Mouse (Mus musculus): ENCODE data around the gene Acot7. TPM values are rescaled to one million over a fixed set of nuclear protein-coding genes. Genes with fewer than 3 reads are reported as not detected.

Gene Acot7
- polyA plus RNA-seq, 1 experiment from 2014 or later = 63.4 TPM

DNA sequence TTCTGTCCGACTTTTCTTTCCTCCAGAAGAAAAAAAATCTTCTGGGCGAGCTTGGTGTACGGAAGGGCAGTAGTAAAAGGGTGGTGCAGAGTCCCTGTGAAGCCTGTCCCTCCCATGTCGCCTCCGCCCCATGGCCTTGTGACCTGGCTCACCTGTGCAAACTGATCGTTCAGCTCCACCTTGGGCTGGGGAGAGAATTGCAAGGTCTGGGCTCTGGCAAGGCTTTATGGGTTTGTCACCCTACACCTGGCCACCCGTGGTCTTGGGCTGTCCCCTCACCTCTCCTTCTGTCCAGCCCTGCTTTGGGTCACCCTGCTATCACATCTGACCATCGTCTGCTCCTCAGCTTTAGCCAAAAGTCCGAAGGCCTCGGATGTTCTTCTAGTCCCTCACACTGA, 45.2 kb upstream of the Acot7 start:
- H3K9ac ChIP-seq (replicated peaks; ENCODE audit: low read depth) = no peak overlapping the region
- TF ChIP-seq EP300 (IDR thresholded peaks at IDR 0.05) (no peak), CTCF (IDR thresholded peaks at IDR 0.05) (no peak)
- H3K4me1 ChIP-seq (ENCODE audit: insufficient read depth, low read depth, low read length) = no peaks in the 10 kb centered on the region
- no peak overlapping the region for H3K4me2 ChIP-seq (replicated peaks; ENCODE audit: low read depth, low read length)
- no peak overlapping the region for H3K27ac ChIP-seq (ENCODE audit: low read length)
- no peak overlapping the region for H3K4me3 ChIP-seq (ENCODE audit: low read depth, low read length)
- H3K27me3 ChIP-seq (replicated peaks; ENCODE audit: insufficient read depth, low read length) = peaks cover 52% of the 10 kb centered on the region
- WGBS = 21% methylated on average over 8 of the region's 10 CpGs
- ATAC-seq (no peak), DNase-seq (ENCODE audit: low spot score) (no peak)
- H3K9me3 ChIP-seq (ENCODE audit: low read length) = no peaks in the 10 kb centered on the region
- no peaks in the 10 kb centered on the region for H3K36me3 ChIP-seq (ENCODE audit: insufficient read depth, low read length)

- H3K4me2 ChIP-seq (replicated peaks; ENCODE audit: low read depth, low read length) = no peak overlapping the region
- no peak overlapping the region for H3K9ac ChIP-seq (replicated peaks; ENCODE audit: low read depth)
- no peak overlapping the region for H3K27ac ChIP-seq (ENCODE audit: low read length)
- TF ChIP-seq CTCF (IDR thresholded peaks at IDR 0.05) (no peak), EP300 (IDR thresholded peaks at IDR 0.05) (no peak)
- peaks cover 49% of the 10 kb centered on the region for H3K27me3 ChIP-seq (replicated peaks; ENCODE audit: insufficient read depth, low read length)
- no peak overlapping the region for H3K4me3 ChIP-seq (ENCODE audit: low read depth, low read length)
- WGBS = 51% methylated on average over 5 of the region's 5 CpGs
- ATAC-seq (no peak), DNase-seq (ENCODE audit: low spot score) (no peak)
- H3K9me3 ChIP-seq (ENCODE audit: low read length) = no peaks in the 10 kb centered on the region
- no peaks in the 10 kb centered on the region for H3K4me1 ChIP-seq (ENCODE audit: insufficient read depth, low read depth, low read length)
- H3K36me3 ChIP-seq (ENCODE audit: insufficient read depth, low read length) = no peaks in the 10 kb centered on the region
These were observed 44.7 kb upstream of the Acot7 start for GRCm38 (mm10) chr4:152133213-152133612.

- no peaks in the 10 kb centered on the region for H3K36me3 ChIP-seq (ENCODE audit: insufficient read depth, low read length)
- H3K27me3 ChIP-seq (replicated peaks; ENCODE audit: insufficient read depth, low read length) = peaks cover 36% of the 10 kb centered on the region; the same call in 1 of the 2 replicates
- no peak overlapping the region for H3K27ac ChIP-seq (ENCODE audit: low read length)
- no peak overlapping the region for H3K4me3 ChIP-seq (ENCODE audit: low read depth, low read length)
- DNase-seq (ENCODE audit: low spot score) (peak; percentile 52), ATAC-seq (no peak)
- no peaks in the 10 kb centered on the region for H3K9me3 ChIP-seq (ENCODE audit: low read length)
- H3K4me2 ChIP-seq (replicated peaks; ENCODE audit: low read depth, low read length) = no peak overlapping the region
- H3K4me1 ChIP-seq (ENCODE audit: insufficient read depth, low read depth, low read length) = peaks cover 5% of the 10 kb centered on the region; the same call in 1 of the 2 replicates
- H3K9ac ChIP-seq (replicated peaks; ENCODE audit: low read depth) = no peak overlapping the region
- TF ChIP-seq EP300 (IDR thresholded peaks at IDR 0.05) (no peak), CTCF (IDR thresholded peaks at IDR 0.05) (peak; percentile 80)
These were observed 43.4 kb upstream of the Acot7 start for GRCm38 (mm10) chr4:152134507-152134906.

DNA sequence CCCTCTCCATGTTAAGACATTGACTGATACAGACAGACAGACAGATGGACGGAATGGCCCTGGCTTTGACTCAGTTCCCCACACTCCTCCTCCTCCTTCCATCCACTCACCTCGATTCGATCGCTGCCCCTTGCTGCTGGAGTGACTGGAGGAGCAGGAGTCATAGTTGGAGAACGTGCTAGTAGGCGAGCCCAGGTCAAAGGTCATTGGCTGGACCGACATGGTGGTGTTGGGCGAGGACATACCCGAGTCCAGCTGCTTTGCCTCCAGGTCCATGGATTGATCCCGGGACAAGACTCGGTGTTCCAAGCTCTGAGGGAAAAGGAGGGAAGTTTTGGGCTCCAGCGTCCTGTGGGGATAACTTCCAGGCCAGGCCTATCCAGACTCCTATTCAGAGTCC, 42.6 kb upstream of the Acot7 start:
- TF ChIP-seq CTCF (IDR thresholded peaks at IDR 0.05) (no peak), EP300 (IDR thresholded peaks at IDR 0.05) (no peak)

DNA sequence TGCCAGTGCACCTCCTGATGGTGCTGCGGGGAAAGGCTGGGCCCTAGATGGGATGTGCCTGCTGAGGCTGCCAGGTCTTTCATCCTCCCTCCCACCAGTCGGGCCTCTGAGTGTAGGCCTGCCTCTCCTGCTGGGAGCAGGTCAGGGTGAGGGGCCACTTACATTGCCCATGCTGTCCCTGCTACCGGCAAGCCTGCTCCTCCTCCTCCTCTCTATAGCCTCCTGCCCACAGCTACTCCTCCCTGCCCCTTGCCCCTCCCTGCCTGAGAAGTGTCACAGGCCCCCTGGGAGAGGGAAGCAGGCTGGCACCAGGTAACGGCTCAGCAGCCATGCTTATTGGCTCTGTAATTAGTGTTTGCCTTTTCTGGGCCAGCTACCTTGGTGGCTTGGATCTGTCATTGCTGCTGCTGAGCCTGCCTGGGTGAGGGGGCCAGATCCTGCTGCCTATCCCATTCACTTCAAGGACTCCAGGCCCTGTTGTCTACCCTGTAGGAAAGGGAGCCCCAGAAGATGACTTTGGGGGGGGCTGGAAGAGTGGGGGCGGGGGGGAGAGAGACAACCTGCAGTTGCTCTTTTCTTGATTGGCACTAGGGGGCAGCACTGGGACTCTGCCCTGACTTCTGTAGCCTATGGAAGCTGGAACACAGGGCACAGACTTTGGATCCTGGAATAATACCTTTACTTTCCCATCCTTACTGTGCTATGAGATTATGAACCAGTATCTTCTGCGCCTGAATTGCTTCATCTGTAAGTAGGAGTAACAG, 41.6 kb upstream of the Acot7 start:
- H3K4me2 ChIP-seq (replicated peaks; ENCODE audit: low read depth, low read length) = no peak overlapping the region
- DNase-seq (ENCODE audit: low spot score) (peak; percentile 63), ATAC-seq (no peak)
- no peak overlapping the region for H3K4me3 ChIP-seq (ENCODE audit: low read depth, low read length)
- H3K9ac ChIP-seq (replicated peaks; ENCODE audit: low read depth) = no peak overlapping the region
- no peaks in the 10 kb centered on the region for H3K9me3 ChIP-seq (ENCODE audit: low read length)
- TF ChIP-seq CTCF (IDR thresholded peaks at IDR 0.05) (peak; percentile 74), EP300 (IDR thresholded peaks at IDR 0.05) (no peak)
- peaks cover 26% of the 10 kb centered on the region; the same call in 1 of the 2 replicates for H3K27me3 ChIP-seq (replicated peaks; ENCODE audit: insufficient read depth, low read length)
- WGBS = 33% methylated on average over 5 of the region's 6 CpGs
- no peak overlapping the region for H3K27ac ChIP-seq (ENCODE audit: low read length)
- H3K4me1 ChIP-seq (ENCODE audit: insufficient read depth, low read depth, low read length) = peaks cover 5% of the 10 kb centered on the region; the same call in 1 of the 2 replicates
- H3K36me3 ChIP-seq (ENCODE audit: insufficient read depth, low read length) = no peaks in the 10 kb centered on the region

More for the DNA sequence above, 42.6 kb upstream of the Acot7 start:
- Histone ChIP-seq H3K36me3 (ENCODE audit: insufficient read depth, low read length) (no peaks in the 10 kb centered on the region), H3K4me1 (ENCODE audit: insufficient read depth, low read depth, low read length) (peaks cover 5% of the 10 kb centered on the region; the same call in 1 of the 2 replicates), H3K9me3 (ENCODE audit: low read length) (no peaks in the 10 kb centered on the region), H3K4me2 (replicated peaks; ENCODE audit: low read depth, low read length) (no peak overlapping the region), H3K27me3 (replicated peaks; ENCODE audit: insufficient read depth, low read length) (peaks cover 29% of the 10 kb centered on the region; the same call in 1 of the 2 replicates), H3K27ac (ENCODE audit: low read length) (no peak overlapping the region), H3K4me3 (ENCODE audit: low read depth, low read length) (no peak overlapping the region), H3K9ac (replicated peaks; ENCODE audit: low read depth) (no peak overlapping the region)
- WGBS = 78% methylated on average over 12 of the region's 12 CpGs
- DNase-seq (ENCODE audit: low spot score) (no peak), ATAC-seq (no peak)

DNA sequence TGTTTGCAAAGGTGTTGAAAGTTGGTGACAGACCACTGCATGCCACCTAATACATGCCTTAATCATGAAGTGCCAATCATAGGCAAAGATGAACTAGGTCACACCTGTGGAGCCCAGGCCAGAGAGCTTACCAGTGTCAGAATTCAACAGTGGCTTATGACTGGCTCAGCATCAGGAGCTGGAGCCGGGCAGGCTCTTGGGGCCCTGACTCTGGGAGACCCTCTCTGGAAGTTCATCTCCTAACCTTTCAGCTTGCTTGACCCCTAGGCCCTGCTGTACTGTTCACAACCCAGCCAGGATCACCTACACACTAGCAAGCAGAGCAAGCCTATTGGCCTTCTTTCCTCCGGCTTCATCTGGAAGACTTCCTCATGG, 41.1 kb upstream of the Acot7 start:
- Histone ChIP-seq H3K9me3 (ENCODE audit: low read length) (no peaks in the 10 kb centered on the region), H3K27ac (ENCODE audit: low read length) (no peak overlapping the region), H3K9ac (replicated peaks; ENCODE audit: low read depth) (no peak overlapping the region), H3K36me3 (ENCODE audit: insufficient read depth, low read length) (no peaks in the 10 kb centered on the region), H3K27me3 (replicated peaks; ENCODE audit: insufficient read depth, low read length) (peaks cover 21% of the 10 kb centered on the region; the same call in 1 of the 2 replicates), H3K4me3 (ENCODE audit: low read depth, low read length) (no peak overlapping the region), H3K4me1 (ENCODE audit: insufficient read depth, low read depth, low read length) (peaks cover 5% of the 10 kb centered on the region; the same call in 1 of the 2 replicates), H3K4me2 (replicated peaks; ENCODE audit: low read depth, low read length) (no peak overlapping the region)
- WGBS = 92% methylated on average over 2 of the region's 2 CpGs
- no peak for TF ChIP-seq CTCF (IDR thresholded peaks at IDR 0.05)
- TF ChIP-seq EP300 (IDR thresholded peaks at IDR 0.05) = no peak
- ATAC-seq (no peak), DNase-seq (ENCODE audit: low spot score) (no peak)
